Mouse (Mus musculus) midbrain, embryonic 16.5 days (tissue): ENCODE measurements around the gene Btn2a2. TPM values are rescaled to one million over a fixed set of nuclear protein-coding genes. Genes with fewer than 3 reads are reported as not detected.

Experiments used
- ATAC-seq: fragments of 200-750 bp; cut with Nextera tagmentation; 2 replicates; pipeline ENCODE4 v1.8.0; 2017; ENCODE audit warnings: moderate TSS enrichment
- H3K27ac ChIP-seq: fragments of 300-500 bp; sonication (generic); 2 replicates; pipeline ENCODE4 v1.5.1; 2014; ENCODE audit warnings: mild to moderate bottlenecking, low read length, mixed read lengths
- H3K27me3 ChIP-seq: fragments of 300-500 bp; sonication (generic); 2 replicates; pipeline ENCODE4 v1.6.1; 2014; ENCODE audit warnings: low read depth, low read length, mixed read lengths; ENCODE audit not compliant: control insufficient read depth, insufficient read depth
- H3K36me3 ChIP-seq: fragments of 300-500 bp; sonication (generic); 2 replicates; pipeline ENCODE4 v1.6.1; 2014; ENCODE audit warnings: mild to moderate bottlenecking, low read length, moderate library complexity, mixed read lengths; ENCODE audit not compliant: control insufficient read depth, insufficient read depth
- H3K4me1 ChIP-seq: fragments of 300-500 bp; sonication (generic); 2 replicates; pipeline ENCODE4 v1.6.1; 2014; ENCODE audit warnings: mild to moderate bottlenecking, low read length, mixed read lengths; ENCODE audit not compliant: control insufficient read depth, insufficient read depth
- H3K4me2 ChIP-seq: fragments of 300-500 bp; sonication (generic); 2 replicates; pipeline ENCODE4 v1.6.1; 2014; ENCODE audit warnings: mild to moderate bottlenecking, low read length, mixed read lengths
- H3K4me3 ChIP-seq: fragments of 300-500 bp; sonication (generic); 2 replicates; pipeline ENCODE4 v1.5.1; 2014; ENCODE audit warnings: low read depth, mild to moderate bottlenecking, low read length, moderate library complexity, mixed read lengths
- H3K9ac ChIP-seq: fragments of 300-500 bp; sonication (generic); 2 replicates; pipeline ENCODE4 v1.6.1; 2014; ENCODE audit warnings: low read depth, low read length, mixed read lengths
- H3K9me3 ChIP-seq: fragments of 300-500 bp; sonication (generic); replicated peaks from 2 replicates; pipeline ENCODE4 v1.6.1; 2014; ENCODE audit warnings: mild to moderate bottlenecking, low read length, mixed read lengths; ENCODE audit not compliant: control insufficient read depth, poor library complexity, severe bottlenecking
- WGBS: fragments of 180-500 bp; shearing (Covaris S2); extraction: QIAGEN DNeasy Blood & Tissue Kit; methylation state at CpG from one replicate; pipeline ENCODE4 v1.1.7; 2014; 5-methylcytosine and 5-hydroxymethylcytosine counted together
- polyA plus RNA-seq: library from polyadenylated mRNA; unstranded; fragments of >200 nt; fragmentation: Nextera tagmentation; extraction: Ambion mirVana; gene quantifications from 2 replicates; pipeline ENCODE4 v1.2.1, GENCODE M21; 2015

Gene Btn2a2
- polyA plus RNA-seq, 1 experiment from 2014 or later, result not detected

GRCm38 (mm10) chr13:23515281-23515680 lies 26.6 kb upstream of the Btn2a2 start:
- Histone ChIP-seq H3K4me2 (no peak overlapping the region), H3K4me3 (no peak overlapping the region), H3K4me1 (peaks cover 7% of the 10 kb centered on the region; the same call in 1 of the 2 replicates), H3K9ac (no peak overlapping the region), H3K9me3 (no peaks in the 10 kb centered on the region), H3K36me3 (no peaks in the 10 kb centered on the region), H3K27me3 (no peaks in the 10 kb centered on the region), H3K27ac (no peak overlapping the region)
- ATAC-seq, result no peak
- 80% methylated on average over 5 of the region's 5 CpGs for WGBS

DNA sequence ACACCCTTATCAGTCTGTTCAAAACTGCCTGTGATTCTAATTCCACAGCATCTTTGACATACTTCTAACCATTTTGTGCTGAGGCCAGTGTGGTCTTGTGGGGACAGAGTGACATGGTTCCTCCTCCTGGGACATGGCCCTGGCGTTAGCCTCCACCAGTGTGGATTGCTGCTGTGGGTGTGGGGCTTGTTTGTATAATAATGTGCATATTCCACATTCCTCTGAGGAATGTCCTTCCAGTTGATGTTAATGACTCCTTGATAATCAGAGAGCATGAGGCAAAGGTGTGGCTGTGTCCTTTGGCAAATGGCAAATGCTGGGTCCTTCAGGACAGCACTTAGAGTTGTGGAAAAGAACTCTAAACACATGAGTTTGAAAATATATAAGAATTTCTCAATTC lies 24.9 kb upstream of the Btn2a2 start:
- no peak for ATAC-seq
- WGBS, result 88% methylated on average over 1 of the region's 1 CpGs
- no peaks in the 10 kb centered on the region for H3K9me3 ChIP-seq
- no peak overlapping the region for H3K4me2 ChIP-seq
- no peaks in the 10 kb centered on the region for H3K27me3 ChIP-seq
- no peak overlapping the region for H3K9ac ChIP-seq
- H3K4me1 ChIP-seq, result peaks cover 2% of the 10 kb centered on the region; the same call in 1 of the 2 replicates
- no peak overlapping the region for H3K27ac ChIP-seq
- H3K4me3 ChIP-seq, result no peak overlapping the region
- no peaks in the 10 kb centered on the region for H3K36me3 ChIP-seq

DNA sequence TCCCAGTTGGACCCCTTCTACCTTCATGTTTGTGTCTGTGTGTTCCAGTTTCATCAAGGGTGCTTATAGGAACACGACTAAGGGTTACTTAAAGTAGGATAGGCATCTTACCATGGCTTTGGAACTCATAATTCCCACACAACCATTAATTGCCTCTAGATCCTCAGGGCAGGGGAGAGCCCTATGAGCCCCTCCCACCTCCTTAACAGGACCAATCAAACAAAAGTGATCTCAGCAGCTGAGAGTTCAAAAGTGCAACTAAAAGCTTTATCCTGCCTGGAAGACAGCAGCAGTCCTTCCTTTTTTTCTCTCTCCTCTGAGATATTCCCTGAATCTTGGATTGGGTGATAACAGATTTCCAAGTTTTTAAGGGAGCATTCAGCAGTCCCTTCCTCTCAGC lies 21.5 kb upstream of the Btn2a2 start:
- no peak overlapping the region for H3K9ac ChIP-seq
- H3K27ac ChIP-seq, result no peak overlapping the region
- no peak for ATAC-seq
- no peak overlapping the region for H3K4me2 ChIP-seq
- H3K36me3 ChIP-seq, result no peaks in the 10 kb centered on the region
- WGBS, result 48% methylated on average over 1 of the region's 1 CpGs
- no peaks in the 10 kb centered on the region for H3K27me3 ChIP-seq
- no peaks in the 10 kb centered on the region for H3K9me3 ChIP-seq
- peaks cover 2% of the 10 kb centered on the region; the same call in 1 of the 2 replicates for H3K4me1 ChIP-seq
- no peak overlapping the region for H3K4me3 ChIP-seq

- 23% methylated on average over 14 of the region's 14 CpGs for WGBS
- H3K4me3 ChIP-seq, result no peak overlapping the region
- no peak overlapping the region for H3K9ac ChIP-seq
- H3K9me3 ChIP-seq, result no peaks in the 10 kb centered on the region
- H3K4me2 ChIP-seq, result no peak overlapping the region
- H3K27ac ChIP-seq, result no peak overlapping the region
- no peaks in the 10 kb centered on the region for H3K27me3 ChIP-seq
- H3K36me3 ChIP-seq, result no peaks in the 10 kb centered on the region
- no peak for ATAC-seq
- H3K4me1 ChIP-seq, result peaks cover 2% of the 10 kb centered on the region; the same call in 1 of the 2 replicates
Observed at GRCm38 (mm10) chr13:23506819-23507515, 18.3 kb upstream of the Btn2a2 start.

- Histone ChIP-seq H3K4me3 (no peak overlapping the region), H3K9ac (no peak overlapping the region), H3K4me1 (peaks cover 2% of the 10 kb centered on the region; the same call in 1 of the 2 replicates), H3K4me2 (peak overlapping the region; percentile 16; the same call in 1 of the 2 replicates), H3K27me3 (no peaks in the 10 kb centered on the region), H3K36me3 (no peaks in the 10 kb centered on the region), H3K9me3 (no peaks in the 10 kb centered on the region), H3K27ac (no peak overlapping the region)
- ATAC-seq, result no peak
- WGBS, result 8% methylated on average over 13 of the region's 13 CpGs
Observed at GRCm38 (mm10) chr13:23506351-23506750, 17.7 kb upstream of the Btn2a2 start.

- no peaks in the 10 kb centered on the region for H3K36me3 ChIP-seq
- no peaks in the 10 kb centered on the region for H3K9me3 ChIP-seq
- H3K4me3 ChIP-seq, result no peak overlapping the region
- no peak overlapping the region for H3K9ac ChIP-seq
- H3K27ac ChIP-seq, result no peak overlapping the region
- peaks cover 2% of the 10 kb centered on the region; the same call in 1 of the 2 replicates for H3K4me1 ChIP-seq
- peak overlapping the region; percentile 33 for H3K4me2 ChIP-seq
- ATAC-seq, result no peak
- no peaks in the 10 kb centered on the region for H3K27me3 ChIP-seq
- 5% methylated on average over 14 of the region's 14 CpGs for WGBS
Observed at GRCm38 (mm10) chr13:23505662-23506345, 17.1 kb upstream of the Btn2a2 start.

DNA sequence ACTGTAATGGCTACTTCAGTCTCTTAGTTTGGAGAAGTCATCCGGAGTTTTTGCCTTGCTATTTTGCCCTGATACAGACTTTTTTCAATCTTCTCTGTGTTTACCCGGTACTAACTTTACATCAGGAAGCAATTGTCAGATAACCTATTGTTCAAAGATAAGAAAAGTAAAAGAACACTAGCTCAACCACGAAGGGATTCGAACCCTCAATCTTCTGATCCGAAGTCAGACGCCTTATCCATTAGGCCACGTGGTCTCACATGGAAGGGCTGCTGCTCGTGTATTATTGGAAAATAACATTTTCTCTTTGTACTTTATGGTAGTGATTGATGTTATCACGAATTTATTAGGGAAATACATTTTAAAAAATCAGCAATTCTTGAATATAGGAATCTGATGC lies 15.1 kb upstream of the Btn2a2 start:
- H3K9me3 ChIP-seq, result no peaks in the 10 kb centered on the region
- H3K36me3 ChIP-seq, result no peaks in the 10 kb centered on the region
- peaks cover 5% of the 10 kb centered on the region; the same call in 1 of the 2 replicates for H3K4me1 ChIP-seq
- peak overlapping the region; percentile 33 for H3K4me2 ChIP-seq
- H3K27ac ChIP-seq, result no peak overlapping the region
- H3K4me3 ChIP-seq, result no peak overlapping the region
- WGBS, result 4% methylated on average over 9 of the region's 9 CpGs
- H3K9ac ChIP-seq, result no peak overlapping the region
- H3K27me3 ChIP-seq, result peaks cover 4% of the 10 kb centered on the region; the same call in 1 of the 2 replicates
- no peak for ATAC-seq

- Histone ChIP-seq H3K4me2 (no peak overlapping the region), H3K9ac (no peak overlapping the region), H3K36me3 (no peaks in the 10 kb centered on the region), H3K4me1 (peaks cover 8% of the 10 kb centered on the region; the same call in 1 of the 2 replicates), H3K9me3 (no peaks in the 10 kb centered on the region), H3K4me3 (no peak overlapping the region), H3K27me3 (peaks cover 6% of the 10 kb centered on the region; the same call in 1 of the 2 replicates), H3K27ac (no peak overlapping the region)
- no peak for ATAC-seq
- 37% methylated on average over 4 of the region's 4 CpGs for WGBS
Observed at GRCm38 (mm10) chr13:23502916-23503315, 14.3 kb upstream of the Btn2a2 start.

DNA sequence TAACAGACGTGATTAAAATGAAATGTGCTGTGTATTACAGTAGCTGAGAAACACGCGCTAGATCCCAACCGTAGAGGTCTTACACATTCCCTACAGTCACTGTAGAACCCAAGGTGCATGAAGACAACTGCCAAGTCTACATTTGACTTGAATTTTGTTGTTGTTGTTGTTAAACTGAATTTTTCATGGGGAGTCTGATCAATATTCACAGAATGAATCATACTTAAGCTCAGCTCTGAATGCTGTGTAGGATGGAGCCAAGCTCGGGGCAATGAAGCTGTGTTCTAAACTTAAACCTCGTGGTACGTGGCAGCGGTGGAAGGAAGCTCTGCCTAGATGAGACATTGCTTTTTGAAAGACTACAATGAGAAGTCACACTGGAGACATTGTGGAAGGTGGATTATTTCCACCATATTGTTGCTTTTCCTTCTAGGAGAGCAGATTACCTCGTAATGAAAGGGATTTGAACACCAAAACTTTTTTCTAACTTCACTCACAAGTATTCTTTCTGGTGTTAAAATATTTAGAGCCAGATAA lies 13.4 kb upstream of the Btn2a2 start:
- no peak overlapping the region for H3K9ac ChIP-seq
- WGBS, result 33% methylated on average over 9 of the region's 9 CpGs
- no peaks in the 10 kb centered on the region for H3K9me3 ChIP-seq
- no peak for ATAC-seq
- H3K27ac ChIP-seq, result no peak overlapping the region
- peaks cover 8% of the 10 kb centered on the region; the same call in 1 of the 2 replicates for H3K4me1 ChIP-seq
- H3K4me2 ChIP-seq, result no peak overlapping the region
- no peaks in the 10 kb centered on the region for H3K36me3 ChIP-seq
- H3K4me3 ChIP-seq, result no peak overlapping the region
- peaks cover 8% of the 10 kb centered on the region; the same call in 1 of the 2 replicates for H3K27me3 ChIP-seq
